In the genomic region with DNA sequence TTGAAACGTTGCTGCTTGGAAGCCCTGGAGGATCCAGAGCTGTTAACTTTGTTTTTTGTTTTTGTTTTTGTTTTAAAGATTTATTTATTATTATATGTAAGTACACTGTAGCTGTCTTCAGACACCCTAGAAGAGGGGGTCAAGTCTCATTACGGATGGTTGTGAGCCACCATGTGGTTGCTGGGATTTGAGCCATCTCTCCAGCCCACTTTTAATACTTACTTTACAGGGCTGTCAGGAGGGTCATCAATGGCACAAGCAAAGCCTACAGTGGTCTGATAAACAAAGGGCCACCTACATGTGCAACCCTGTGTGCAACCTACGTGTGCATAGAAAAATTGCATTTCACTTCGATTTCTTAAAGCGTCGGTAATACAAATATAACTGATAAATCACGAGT, we compare ENCODE assay signal across 8 mouse cellular contexts. TPM values are rescaled to one million over a fixed set of nuclear protein-coding genes. Genes with fewer than 3 reads are reported as not detected.
DNase-seq lines count a peak whose midpoint lies in the region; ATAC-seq and TF ChIP-seq lines count a peak whose summit lies in the region.

No protein-coding gene starts in this region.

- H3K4me3 ChIP-seq in kidney, postnatal 0 days (replicated peaks; ENCODE audit: low read depth, low read length), result peak overlapping the region; percentile 84
- H3K4me3 ChIP-seq in embryonic facial prominence, embryonic 11.5 days (ENCODE audit: low read depth, low read length), result peak overlapping the region; percentile 87
- peak overlapping the region; percentile 90 for H3K4me3 ChIP-seq in hindbrain, postnatal 0 days (ENCODE audit: low read length)
- H3K4me3 ChIP-seq in midbrain, postnatal 0 days (ENCODE audit: low read depth, low read length), result peak overlapping the region; percentile 83

- no peaks in the 10 kb centered on the region for H3K27me3 ChIP-seq in kidney, postnatal 0 days (ENCODE audit: insufficient read depth, low read length)
- H3K27me3 ChIP-seq in embryonic facial prominence, embryonic 11.5 days (ENCODE audit: control insufficient read depth, insufficient read depth, low read length), result no peaks in the 10 kb centered on the region
- H3K27me3 ChIP-seq in hindbrain, postnatal 0 days (ENCODE audit: insufficient read depth, low read length), result no peaks in the 10 kb centered on the region
- no peaks in the 10 kb centered on the region for H3K27me3 ChIP-seq in midbrain, postnatal 0 days (ENCODE audit: insufficient read depth, low read length)

- no peaks in the 10 kb centered on the region for H3K9me3 ChIP-seq in kidney, postnatal 0 days (replicated peaks; ENCODE audit: low read length)
- H3K9me3 ChIP-seq in embryonic facial prominence, embryonic 11.5 days (replicated peaks; ENCODE audit: control insufficient read depth, low read length), result no peaks in the 10 kb centered on the region
- H3K9me3 ChIP-seq in hindbrain, postnatal 0 days (ENCODE audit: low read length), result no peaks in the 10 kb centered on the region
- no peaks in the 10 kb centered on the region for H3K9me3 ChIP-seq in midbrain, postnatal 0 days (ENCODE audit: low read length)

- no peaks in the 10 kb centered on the region for H3K36me3 ChIP-seq in kidney, postnatal 0 days (ENCODE audit: insufficient read depth, low read length)
- no peaks in the 10 kb centered on the region for H3K36me3 ChIP-seq in embryonic facial prominence, embryonic 11.5 days (replicated peaks; ENCODE audit: control insufficient read depth, insufficient read depth, low read depth, low read length)
- no peaks in the 10 kb centered on the region for H3K36me3 ChIP-seq in hindbrain, postnatal 0 days (ENCODE audit: insufficient read depth, low read length)
- H3K36me3 ChIP-seq in midbrain, postnatal 0 days (ENCODE audit: insufficient read depth, low read length), result no peaks in the 10 kb centered on the region

- peak overlapping the region; percentile 85 for H3K9ac ChIP-seq in kidney, postnatal 0 days (ENCODE audit: low read depth, low read length)
- H3K9ac ChIP-seq in embryonic facial prominence, embryonic 11.5 days (replicated peaks; ENCODE audit: low read length), result peak overlapping the region; percentile 80
- H3K9ac ChIP-seq in hindbrain, postnatal 0 days (replicated peaks; ENCODE audit: low read length), result peak overlapping the region; percentile 78
- H3K9ac ChIP-seq in midbrain, postnatal 0 days (replicated peaks; ENCODE audit: low read length, poor library complexity, severe bottlenecking), result peak overlapping the region; percentile 69

- H3K4me2 ChIP-seq in kidney, postnatal 0 days (ENCODE audit: low read length), result peak overlapping the region; percentile 98
- peak overlapping the region; percentile 54 for H3K4me2 ChIP-seq in embryonic facial prominence, embryonic 11.5 days (ENCODE audit: low read depth, low read length)
- H3K4me2 ChIP-seq in hindbrain, postnatal 0 days (ENCODE audit: low read depth, low read length), result peak overlapping the region; percentile 98
- H3K4me2 ChIP-seq in midbrain, postnatal 0 days (ENCODE audit: low read depth, low read length, poor library complexity, severe bottlenecking), result peak overlapping the region; percentile 89

- 0 out of 2 replicates have a peak, but pooled peaks cover 3% of the 10 kb centered on the region for H3K4me1 ChIP-seq in kidney, postnatal 0 days (replicated peaks; ENCODE audit: insufficient read depth, low read length)
- H3K4me1 ChIP-seq in embryonic facial prominence, embryonic 11.5 days (ENCODE audit: control insufficient read depth, insufficient read depth, low read length), result no peaks in the 10 kb centered on the region
- H3K4me1 ChIP-seq in hindbrain, postnatal 0 days (ENCODE audit: insufficient read depth, low read length), result peaks cover 5% of the 10 kb centered on the region
- H3K4me1 ChIP-seq in midbrain, postnatal 0 days (ENCODE audit: insufficient read depth, low read length), result no peaks in the 10 kb centered on the region

- ATAC-seq in kidney, postnatal 0 days (replicated peaks; ENCODE audit: low FRiP score, low read depth), result no peak
- ATAC-seq in embryonic facial prominence, embryonic 11.5 days (replicated peaks; ENCODE audit: insufficient number of reproducible peaks, low FRiP score, low TSS enrichment, low read depth), result no peak; the same call in 1 of the 2 replicates
- ATAC-seq in hindbrain, postnatal 0 days, result peak; percentile 13; the same call in 1 of the 2 replicates
- ATAC-seq in midbrain, postnatal 0 days (ENCODE audit: low FRiP score), result no peak

- no peak for DNase-seq in kidney, postnatal 0 days (ENCODE audit: low spot score)
- no peak for DNase-seq in kidney, postnatal 14 days
- no peak for DNase-seq in embryonic facial prominence, embryonic 11.5 days (ENCODE audit: low spot score)
- DNase-seq in hindbrain, postnatal 0 days (ENCODE audit: low spot score), result no peak
- no peak for DNase-seq in midbrain, postnatal 0 days (ENCODE audit: low spot score)
- no peak for DNase-seq in urinary bladder, adult 18-20 months (ENCODE audit: low spot score in 2 of 2)
- DNase-seq in adrenal gland, postnatal 4 days (ENCODE audit: low spot score in 2 of 2), result no peak
- no peak for DNase-seq in adrenal gland, postnatal 10 days

- 45% methylated on average over 7 of the region's 7 CpGs for WGBS in kidney, postnatal 0 days
- WGBS in embryonic facial prominence, embryonic 11.5 days, result 46% methylated on average over 7 of the region's 7 CpGs
- 49% methylated on average over 7 of the region's 7 CpGs for WGBS in hindbrain, postnatal 0 days
- 46% methylated on average over 7 of the region's 7 CpGs for WGBS in midbrain, postnatal 0 days

- H3K27ac ChIP-seq in kidney, postnatal 0 days, result peak overlapping the region; percentile 87
- H3K27ac ChIP-seq in embryonic facial prominence, embryonic 11.5 days (replicated peaks; ENCODE audit: low read depth, low read length), result peak overlapping the region; percentile 70; the same call in 1 of the 2 replicates
- H3K27ac ChIP-seq in hindbrain, postnatal 0 days, result peak overlapping the region; percentile 81; the same call in 1 of the 2 replicates
- 0 out of 2 replicates have a peak overlapping the region, but pooled peaks have one; percentile 77 for H3K27ac ChIP-seq in midbrain, postnatal 0 days (ENCODE audit: low read depth, low read length)

- no peak for TF ChIP-seq CTCF in kidney, postnatal 0 days (IDR thresholded peaks at IDR 0.05; ENCODE audit: low read depth)
- no peak for TF ChIP-seq CTCF in hindbrain, postnatal 0 days (IDR thresholded peaks at IDR 0.05; ENCODE audit: low read depth)
- TF ChIP-seq CTCF in midbrain, postnatal 0 days (IDR thresholded peaks at IDR 0.05), result no peak

RNA-seq across cellular contexts. Expression of gene Zkscan6, which starts 0.6 kb away (rescaled TPM):
- 13.5 and 13.7 TPM in 2 replicates for polyA plus RNA-seq in kidney, postnatal 0 days (2015; fragmentation: Nextera tagmentation; extraction: Ambion mirVana)
- 12.6 and 13.0 TPM in 2 replicates for polyA plus RNA-seq in embryonic facial prominence, embryonic 11.5 days (2014; fragmentation: Nextera tagmentation; extraction: Ambion mirVana)
- 10.0 and 11.5 TPM in 2 replicates for total RNA-seq in hindbrain, postnatal 0 days (2014; rRNA removed)
- polyA plus RNA-seq in hindbrain, postnatal 0 days (2015; fragmentation: Nextera tagmentation; extraction: Ambion mirVana), result 11.1 and 11.8 TPM in 2 replicates
- 7.8 and 15.3 TPM in 2 replicates for total RNA-seq in midbrain, postnatal 0 days (2014; rRNA removed)
- polyA plus RNA-seq in midbrain, postnatal 0 days (2015; fragmentation: Nextera tagmentation; extraction: Ambion mirVana), result 10.5 and 10.7 TPM in 2 replicates
- 10 to 100 TPM; 14.3 to 16.6 TPM for total RNA-seq in adrenal gland, postnatal 4 days (2021)
- 10 to 100 TPM; 10.8 to 12.9 TPM for total RNA-seq in adrenal gland, postnatal 10 days (2021)

RNA-seq across cellular contexts. Expression of gene Map2k4, which starts 19.5 kb away (rescaled TPM):
- polyA plus RNA-seq in kidney, postnatal 0 days (2015; fragmentation: Nextera tagmentation; extraction: Ambion mirVana), result 53.2 and 55.7 TPM in 2 replicates
- 91.6 and 96.1 TPM in 2 replicates for polyA plus RNA-seq in embryonic facial prominence, embryonic 11.5 days (2014; fragmentation: Nextera tagmentation; extraction: Ambion mirVana)
- total RNA-seq in hindbrain, postnatal 0 days (2014; rRNA removed), result 116 and 127 TPM in 2 replicates
- 113 and 116 TPM in 2 replicates for polyA plus RNA-seq in hindbrain, postnatal 0 days (2015; fragmentation: Nextera tagmentation; extraction: Ambion mirVana)
- total RNA-seq in midbrain, postnatal 0 days (2014; rRNA removed), result 160 and 175 TPM in 2 replicates
- polyA plus RNA-seq in midbrain, postnatal 0 days (2015; fragmentation: Nextera tagmentation; extraction: Ambion mirVana), result 121 and 123 TPM in 2 replicates
- total RNA-seq in adrenal gland, postnatal 4 days (2021), result 10 to 100 TPM; 55.4 to 59.2 TPM
- 10 to 100 TPM; 42.7 to 46.4 TPM for total RNA-seq in adrenal gland, postnatal 10 days (2021)
